Mouse (Mus musculus): ENCODE data around the gene Bmp7.
A peak's percentile ranks its signal among the peaks of the same experiment; 100 is the strongest.

The Bmp7 gene

DNA sequence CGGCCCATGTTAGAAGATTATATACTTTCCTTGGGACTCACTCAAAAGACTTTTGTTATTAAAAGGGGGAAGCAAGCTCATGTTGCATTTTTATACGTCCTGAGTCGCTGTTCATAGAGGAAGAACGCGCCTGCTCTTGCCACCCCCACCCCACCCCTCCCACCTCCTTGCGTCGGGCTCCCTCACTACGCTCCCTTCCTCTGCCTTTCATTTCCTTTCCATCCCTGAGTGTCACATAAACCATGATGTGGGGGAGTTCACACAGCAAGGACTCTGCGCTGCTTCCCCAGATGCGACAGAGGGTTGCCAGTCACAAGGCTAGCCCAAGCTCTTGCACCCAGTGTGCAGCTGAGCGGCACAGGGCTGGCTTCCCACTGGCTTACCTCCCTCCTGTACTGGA, 88.3 kb downstream of the Bmp7 start:
- DNase-seq (ENCODE audit: low spot score): no peak

DNA sequence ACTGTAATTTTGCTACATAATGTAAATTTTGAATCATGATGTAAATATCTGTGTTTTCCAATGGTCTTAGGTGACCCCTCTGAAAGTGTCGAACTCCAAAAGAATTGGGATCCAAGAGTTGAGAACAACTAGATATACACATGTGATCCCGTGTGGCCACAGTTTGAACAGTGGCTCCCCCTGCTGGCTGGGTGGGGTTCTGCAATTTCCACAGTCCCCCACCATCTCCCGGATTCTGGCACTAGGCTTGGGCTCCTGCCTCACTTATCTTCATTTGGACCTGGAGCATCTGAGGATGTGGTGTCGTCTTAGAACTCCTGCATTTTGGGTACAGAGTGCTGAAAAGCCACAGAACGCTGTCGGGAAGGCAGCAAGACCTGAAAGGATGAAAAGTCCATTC, 91.9 kb downstream of the Bmp7 start:
- peak; percentile 43 for DNase-seq (ENCODE audit: low spot score)

DNA sequence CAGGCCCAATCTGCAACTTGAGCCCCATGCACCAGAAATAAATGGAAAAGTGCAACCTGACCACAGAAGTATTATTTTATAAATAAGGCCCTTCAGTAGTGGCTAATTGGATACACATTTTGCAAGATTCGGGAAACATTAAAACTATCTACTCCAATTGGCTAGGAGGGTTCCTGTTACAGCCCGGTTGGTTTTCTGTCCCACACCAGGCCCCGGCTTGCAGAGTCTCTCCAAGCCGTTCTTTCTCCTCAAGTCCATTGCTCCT, 93.9 kb downstream of the Bmp7 start:
- no peak for DNase-seq (ENCODE audit: low spot score)

DNA sequence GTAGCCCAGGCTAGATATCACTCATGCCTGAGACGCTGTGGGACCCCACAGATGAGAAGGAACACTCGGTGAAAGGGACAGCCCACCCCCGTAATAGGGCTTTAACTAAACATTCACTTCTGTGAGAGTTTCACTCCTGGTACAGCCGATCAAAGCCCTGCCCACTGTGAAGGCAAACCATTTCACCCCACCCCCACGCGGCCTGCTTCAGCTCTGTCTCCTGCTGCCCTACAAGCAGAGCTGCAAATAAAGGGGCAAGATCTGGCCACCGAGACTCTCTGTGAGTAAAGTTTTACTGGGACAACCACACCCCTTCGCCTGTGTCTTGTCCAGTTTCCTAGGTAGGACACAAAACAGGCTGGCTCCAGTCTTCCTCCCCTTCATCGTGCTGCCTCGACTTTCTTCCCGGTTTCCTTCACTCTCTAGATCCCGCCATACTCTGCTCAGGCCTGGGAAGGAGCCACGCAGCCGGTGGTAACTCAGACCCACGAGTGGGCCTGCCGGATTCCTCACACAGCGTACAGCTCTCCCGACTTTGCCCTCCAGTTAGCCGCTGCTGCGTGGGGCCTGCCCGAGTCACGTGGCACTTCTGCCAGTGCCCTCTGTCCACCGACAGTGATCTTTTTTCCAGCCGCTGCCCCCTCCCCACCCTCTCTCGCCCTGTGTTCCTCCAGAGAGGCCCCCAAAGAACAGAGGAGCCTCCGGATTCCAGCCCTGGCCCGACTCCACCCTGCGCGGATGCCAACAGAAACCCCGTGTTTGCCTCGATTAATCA, 94.4 kb downstream of the Bmp7 start:
- no peak for DNase-seq (ENCODE audit: low spot score)

DNA sequence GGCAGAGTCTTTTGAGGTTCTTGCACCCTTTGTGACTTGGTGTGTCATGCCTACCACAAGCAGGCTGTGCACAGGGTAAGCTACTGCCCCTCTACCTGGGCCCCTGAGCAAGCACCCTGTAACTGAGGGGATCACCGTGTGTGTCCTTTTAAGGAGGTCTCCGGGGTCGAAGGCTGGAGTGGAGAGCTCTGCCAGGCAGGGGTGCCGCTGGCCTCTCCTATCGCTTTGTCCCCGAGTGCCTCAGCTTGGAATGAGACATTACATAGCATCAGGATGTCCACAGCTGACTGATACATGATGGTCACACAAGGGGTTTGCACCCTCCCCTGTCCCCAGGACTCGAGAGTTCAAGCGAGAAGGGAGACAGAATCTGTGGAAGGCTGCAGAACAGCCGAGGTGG, 96.2 kb downstream of the Bmp7 start:
- DNase-seq (ENCODE audit: low spot score): no peak

DNA sequence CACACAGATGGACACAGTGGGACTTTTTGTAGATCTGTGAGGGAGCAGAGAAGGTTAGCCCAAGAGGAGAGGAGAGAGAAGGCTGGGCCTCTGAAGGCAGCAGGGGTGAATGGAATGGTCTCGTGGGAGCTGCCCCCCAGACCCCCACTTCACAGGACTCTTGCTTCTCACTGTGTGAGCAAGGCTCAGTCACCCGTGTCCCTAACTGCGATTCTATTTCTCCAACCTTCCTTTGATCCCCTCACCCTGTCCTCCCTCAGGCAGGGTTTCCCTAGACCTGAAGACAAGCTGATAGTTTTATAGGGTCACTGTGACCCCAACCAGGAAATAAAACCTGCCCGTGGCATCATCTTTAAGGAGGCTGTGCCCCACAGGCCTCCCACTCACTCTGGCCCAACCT, 97.8 kb downstream of the Bmp7 start:
- DNase-seq (ENCODE audit: low spot score): no peak

DNA sequence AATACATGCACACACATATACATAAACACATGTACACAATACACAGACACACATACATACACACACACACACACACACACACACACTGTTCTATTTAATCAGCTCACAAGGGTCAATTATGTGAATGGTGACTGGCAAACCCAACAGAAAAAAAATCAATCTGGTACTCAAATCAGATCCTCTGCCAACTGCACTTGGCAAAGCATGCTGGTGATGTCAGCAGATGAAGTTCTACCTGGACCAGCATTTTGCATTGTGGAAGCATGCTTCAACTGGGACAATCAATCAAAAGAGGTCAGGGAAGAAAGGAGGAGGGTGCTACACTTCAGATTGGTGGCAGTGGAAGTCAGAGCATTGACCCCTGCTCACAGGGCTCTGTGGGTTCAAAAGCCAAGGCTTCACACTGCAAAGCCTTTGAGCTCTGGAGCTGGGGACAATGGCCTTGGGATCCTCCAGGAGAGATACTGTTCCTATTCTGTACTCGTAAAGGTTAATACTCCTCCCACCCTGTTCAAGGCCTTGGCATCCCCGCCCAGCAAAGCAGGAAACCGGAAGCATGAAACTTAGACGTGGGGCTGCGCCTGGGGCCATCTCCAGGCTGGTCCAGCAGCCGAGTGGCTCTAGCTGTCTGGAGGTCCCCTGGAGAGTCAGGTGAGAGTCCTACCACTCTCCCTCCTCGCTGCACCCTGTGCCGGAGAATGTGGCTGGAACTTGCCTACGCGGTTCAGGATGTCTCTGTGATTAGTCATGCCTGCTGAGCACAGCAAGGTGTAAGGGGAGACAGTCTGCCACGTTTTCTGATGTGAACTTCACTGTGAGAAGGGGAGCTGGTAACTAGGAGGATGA, 99.0 kb downstream of the Bmp7 start:
- DNase-seq (ENCODE audit: low spot score): no peak

DNA sequence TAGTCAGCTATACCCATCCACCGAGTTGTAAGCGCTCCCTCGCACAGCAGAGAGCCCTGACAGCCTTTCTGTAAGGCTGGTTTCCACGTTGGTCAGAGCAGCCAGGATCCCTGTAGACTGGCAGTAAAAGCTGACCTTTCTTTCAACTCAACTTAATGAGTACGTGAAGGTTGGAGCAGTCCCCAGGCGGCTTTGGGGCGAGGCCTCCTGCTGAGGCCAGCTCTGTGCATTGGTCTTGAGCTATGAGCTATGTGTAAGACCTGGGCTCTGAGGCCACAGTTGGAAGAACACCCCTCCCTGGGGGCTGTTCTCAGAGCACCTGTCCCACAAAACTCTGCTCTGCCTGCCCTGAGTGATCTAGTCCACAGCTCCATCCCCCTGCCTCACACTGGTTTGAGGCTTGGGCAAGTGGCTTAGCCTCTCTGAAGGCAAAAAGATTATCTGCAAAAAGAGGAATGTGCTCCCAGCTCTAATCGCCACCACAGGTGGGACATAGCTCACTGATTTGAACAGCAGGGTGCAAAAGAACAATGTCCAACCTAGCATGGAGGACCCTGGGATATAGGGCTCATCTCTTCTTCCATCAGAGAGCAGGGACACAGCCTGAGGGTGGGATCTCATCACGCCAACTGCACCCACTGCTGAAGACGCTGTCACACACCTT, 100.7 kb downstream of the Bmp7 start:
- no peak for DNase-seq (ENCODE audit: low spot score)

DNA sequence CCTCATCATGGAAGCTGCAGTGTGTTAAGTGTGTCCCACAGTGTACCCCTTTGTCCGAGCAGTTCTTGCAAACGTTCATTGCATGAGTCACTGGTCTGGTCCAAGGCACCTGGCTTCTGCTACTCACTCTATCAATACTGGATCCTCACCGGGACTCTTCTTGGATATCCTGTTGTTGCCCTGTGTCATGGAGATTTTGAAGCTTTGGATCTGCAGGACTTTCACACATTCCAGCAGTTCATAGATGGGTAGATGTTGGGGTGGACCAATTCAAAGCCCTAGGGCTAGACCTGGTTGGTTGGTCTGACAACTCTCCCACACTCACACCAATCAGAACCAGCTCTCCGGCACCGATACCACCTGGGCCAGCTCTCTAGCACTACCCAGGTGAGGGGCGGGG, 103.6 kb downstream of the Bmp7 start:
- DNase-seq (ENCODE audit: low spot score): no peak

DNA sequence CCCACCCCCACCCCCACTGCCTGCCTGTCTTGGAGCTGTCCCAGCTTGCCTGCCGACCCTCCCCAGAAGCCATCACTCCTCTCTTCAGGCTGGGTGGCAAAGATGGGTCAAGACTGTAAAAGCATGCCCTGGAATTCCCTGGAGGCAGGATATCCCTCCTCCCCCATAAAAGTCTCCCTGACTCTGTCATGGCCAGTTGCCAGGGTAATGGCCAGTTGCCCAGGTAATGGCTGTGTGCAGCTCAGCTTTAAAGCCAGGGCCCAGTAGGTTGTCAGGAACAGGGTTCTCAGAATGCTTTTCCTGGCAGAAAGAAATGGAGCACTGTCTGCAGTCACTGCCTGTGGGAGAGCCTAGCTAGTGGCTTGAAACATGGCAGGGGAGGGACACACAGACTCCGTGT, 106.9 kb downstream of the Bmp7 start:
- DNase-seq (ENCODE audit: low spot score): no peak

DNA sequence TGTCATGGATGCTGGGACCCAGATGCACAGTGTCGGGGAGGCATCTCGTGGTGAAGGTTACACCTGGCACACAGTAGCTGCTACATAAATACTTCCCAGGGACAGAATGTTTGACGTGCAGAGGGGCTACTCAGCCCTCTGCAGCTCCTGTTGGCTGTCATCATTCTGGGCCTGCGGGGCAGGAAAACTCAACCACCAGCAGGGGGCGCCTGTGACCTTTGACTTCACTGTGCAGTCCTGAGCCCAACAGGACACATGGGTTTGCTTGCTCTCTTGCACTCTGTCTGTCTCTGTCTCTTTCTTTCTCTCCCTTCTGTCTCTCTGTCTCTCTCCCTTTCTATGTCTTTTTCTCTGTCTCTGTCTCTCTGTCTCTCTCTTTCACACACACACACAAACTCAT, 108.4 kb downstream of the Bmp7 start:
- peak; percentile 69 for DNase-seq (ENCODE audit: low spot score)

DNA sequence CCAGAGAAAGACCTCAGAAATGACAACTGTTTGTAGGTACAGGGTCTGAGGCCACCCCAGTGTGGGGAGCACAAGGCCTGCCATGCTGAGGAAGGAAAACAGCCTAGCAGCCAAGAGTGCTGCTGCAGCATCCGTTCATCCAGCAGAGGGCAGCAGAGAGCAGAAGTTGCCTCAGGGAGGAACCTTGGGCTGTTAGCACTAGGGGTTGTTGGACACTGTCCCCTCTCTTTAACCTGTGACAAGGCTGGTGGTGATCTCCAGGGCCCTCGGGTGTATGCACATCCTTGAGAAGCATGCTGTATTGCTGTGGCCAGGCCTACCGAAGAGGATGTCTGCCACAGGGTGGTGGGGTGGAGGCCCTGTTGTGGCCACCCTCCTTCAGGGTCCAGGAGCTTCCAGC, 109.0 kb downstream of the Bmp7 start:
- DNase-seq (ENCODE audit: low spot score): peak; percentile 75

DNA sequence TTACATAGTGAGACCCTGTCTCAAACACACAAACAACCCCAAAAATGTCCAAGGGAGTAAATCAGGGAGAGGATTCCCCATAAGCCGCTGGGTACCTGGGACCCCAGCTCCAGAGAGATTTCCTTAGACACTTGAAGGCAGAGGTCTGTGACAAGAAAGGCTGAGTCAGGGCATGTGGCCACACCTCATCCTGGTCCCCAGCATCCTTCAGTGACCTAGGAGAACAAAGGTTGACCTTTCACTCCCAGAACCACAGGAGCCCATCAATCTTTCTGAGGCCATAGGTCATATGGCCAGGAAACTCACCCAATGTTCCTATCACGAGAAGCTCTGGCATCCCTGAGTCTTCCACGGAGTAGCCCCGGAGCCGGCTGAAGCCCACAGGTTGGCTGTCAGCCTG, 111.9 kb downstream of the Bmp7 start:
- DNase-seq (ENCODE audit: low spot score): no peak

DNA sequence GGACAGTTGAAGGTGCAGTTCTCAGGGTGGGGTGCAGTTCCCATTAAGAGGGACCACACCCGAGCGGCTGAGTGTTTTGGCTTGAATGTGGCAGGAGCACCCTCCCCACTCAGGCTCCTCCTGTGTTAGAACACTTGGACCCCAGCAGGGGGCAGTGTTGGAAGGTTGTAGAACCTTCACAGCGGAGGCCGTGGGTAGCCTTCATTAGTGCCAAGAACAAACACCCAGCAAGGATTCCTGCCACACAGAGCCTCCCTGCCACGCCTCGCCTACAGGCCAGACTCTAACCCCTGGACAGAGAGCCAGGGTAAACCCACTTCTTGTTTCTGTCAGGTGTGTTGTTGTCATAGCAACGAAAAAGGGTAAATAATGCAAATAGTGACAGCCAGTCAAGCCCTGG, 112.6 kb downstream of the Bmp7 start:
- peak; percentile 9 for DNase-seq (ENCODE audit: low spot score)

DNA sequence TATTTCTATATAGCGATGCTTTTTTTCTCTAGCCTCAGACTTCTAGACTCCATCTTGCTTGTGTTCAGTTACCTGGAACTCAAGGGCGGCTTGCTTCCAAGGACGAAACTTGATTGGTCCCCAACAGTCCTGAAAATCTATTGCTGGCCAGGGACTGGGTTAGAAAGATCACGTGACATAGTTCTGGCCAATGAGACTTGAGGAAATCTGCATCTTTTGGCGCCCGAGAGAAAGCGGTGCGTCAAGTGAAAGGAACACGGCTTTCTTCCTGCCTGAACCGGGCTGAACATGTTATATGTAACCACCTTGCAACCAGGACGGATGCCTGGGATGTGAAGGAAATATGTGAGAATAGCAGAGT, 114.4 kb downstream of the Bmp7 start:
- DNase-seq (ENCODE audit: low spot score): no peak

DNA sequence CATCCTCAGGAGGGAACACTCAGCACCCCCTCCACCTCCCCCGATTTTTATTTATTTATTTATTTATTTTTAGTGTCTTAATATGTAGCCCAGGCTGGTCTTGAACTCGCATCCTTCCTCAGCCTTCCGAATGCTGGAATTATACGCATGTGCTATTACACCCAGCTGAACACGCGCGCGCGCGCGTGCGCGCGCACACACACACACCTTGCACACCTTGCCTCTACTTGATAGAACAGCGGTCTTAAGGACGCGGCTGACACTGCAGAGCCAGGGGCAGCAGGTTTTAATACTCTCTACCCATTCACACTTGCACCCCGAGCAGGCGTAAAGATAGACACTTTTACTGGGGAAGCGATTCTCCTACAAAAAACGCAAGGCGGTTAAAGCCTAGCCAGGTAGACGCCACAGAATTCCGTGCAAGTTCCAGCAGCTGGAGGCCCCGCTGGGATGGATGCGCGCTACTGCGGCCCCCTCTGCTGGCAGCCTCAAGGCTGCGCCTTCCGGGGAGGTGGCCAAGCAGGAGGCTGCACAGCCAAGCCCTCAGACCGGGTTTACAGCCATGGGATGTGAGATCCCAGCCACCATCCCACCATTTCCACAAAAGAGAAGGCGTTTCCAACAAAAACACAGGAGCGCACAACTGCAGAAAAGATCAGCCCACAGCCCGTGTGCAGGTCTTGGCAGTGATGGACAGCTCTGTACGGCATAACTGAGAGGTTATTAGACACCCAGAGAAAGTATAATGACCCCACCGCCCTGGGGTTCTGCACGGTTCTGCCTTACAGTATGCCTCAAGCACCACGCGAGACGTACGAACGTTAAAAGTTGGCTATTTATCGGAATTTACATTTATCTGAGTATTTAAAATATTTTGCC, 115.0 kb downstream of the Bmp7 start:
- no peak for DNase-seq (ENCODE audit: low spot score)

DNA sequence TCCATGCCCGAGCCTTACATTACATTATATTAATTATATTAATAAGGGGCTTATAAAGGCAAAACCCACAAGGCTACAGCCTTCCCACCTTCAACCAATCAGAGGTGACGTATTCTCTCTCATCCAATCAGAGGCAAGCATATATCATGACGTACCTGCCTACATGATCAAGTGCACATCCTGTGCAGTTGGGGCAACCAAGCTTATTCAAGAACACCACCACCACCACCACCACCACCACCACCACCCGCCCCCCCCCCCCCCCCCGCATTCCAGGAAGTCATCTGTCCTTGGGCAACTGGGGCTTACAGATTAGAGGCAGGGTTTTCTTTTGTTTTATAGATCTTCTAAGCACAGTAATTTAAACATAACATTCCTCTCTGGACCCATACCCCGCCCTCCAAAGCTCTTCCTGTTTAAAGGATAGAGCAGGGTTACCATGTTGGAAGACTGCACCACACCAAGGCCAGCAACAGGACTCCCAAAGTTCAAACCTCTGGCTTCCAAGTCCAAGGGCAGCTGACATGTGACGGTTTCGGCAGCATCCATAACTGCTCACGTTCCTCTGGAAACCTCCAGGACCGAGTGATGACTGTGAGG, 121.4 kb downstream of the Bmp7 start:
- no peak for DNase-seq (ENCODE audit: low spot score)
